Mouse (Mus musculus) forebrain, embryonic 15.5 days (tissue): ENCODE measurements around the gene Gm27021. TPM values are rescaled to one million over a fixed set of nuclear protein-coding genes. Genes with fewer than 3 reads are reported as not detected.

Source experiments
- ATAC-seq: fragments of 200-750 bp; cut with Nextera tagmentation; replicated peaks from 2 replicates; pipeline ENCODE4 v1.8.0; 2017; ENCODE audit warnings: mild to moderate bottlenecking, moderate TSS enrichment, moderate library complexity
- H3K27ac ChIP-seq: fragments of 300-500 bp; sonication (generic); replicated peaks from 2 replicates; pipeline ENCODE4 v1.5.1; 2015; ENCODE audit warnings: mild to moderate bottlenecking, inconsistent platforms
- H3K27me3 ChIP-seq: fragments of 300-500 bp; sonication (generic); 2 replicates; pipeline ENCODE4 v1.6.1; 2015; ENCODE audit warnings: inconsistent platforms
- H3K36me3 ChIP-seq: fragments of 300-500 bp; sonication (generic); 2 replicates; pipeline ENCODE4 v1.6.1; 2015; ENCODE audit warnings: mild to moderate bottlenecking, inconsistent platforms
- H3K4me1 ChIP-seq: fragments of 300-500 bp; sonication (generic); 2 replicates; pipeline ENCODE4 v1.6.1; 2015; ENCODE audit warnings: inconsistent platforms
- H3K4me2 ChIP-seq: fragments of 300-500 bp; sonication (generic); replicated peaks from 2 replicates; pipeline ENCODE4 v1.6.1; 2015; ENCODE audit warnings: mild to moderate bottlenecking, inconsistent platforms
- H3K4me3 ChIP-seq: fragments of 300-500 bp; sonication (generic); 2 replicates; pipeline ENCODE4 v1.5.1; 2015; ENCODE audit warnings: mild to moderate bottlenecking, inconsistent platforms
- H3K9ac ChIP-seq: fragments of 300-500 bp; sonication (generic); replicated peaks from 2 replicates; pipeline ENCODE4 v1.6.1; 2015; ENCODE audit warnings: mild to moderate bottlenecking, inconsistent platforms
- H3K9me3 ChIP-seq: fragments of 300-500 bp; sonication (generic); 2 replicates; pipeline ENCODE4 v1.6.1; 2016; ENCODE audit warnings: inconsistent platforms
- WGBS: fragments of 180-500 bp; shearing (Covaris S2); methylation state at CpG from one replicate; pipeline ENCODE4 v1.1.7; 2015; ENCODE audit warnings: mixed read lengths; 5-methylcytosine and 5-hydroxymethylcytosine counted together
- polyA plus RNA-seq: library from polyadenylated mRNA; unstranded; fragments of >200 nt; fragmentation: Nextera tagmentation; extraction: Ambion mirVana; gene quantifications from 2 replicates; pipeline ENCODE4 v1.2.1, GENCODE M21; 2015

Gm27021 gene
- polyA plus RNA-seq, 1 experiment from 2014 or later, result 6.6 TPM

DNA sequence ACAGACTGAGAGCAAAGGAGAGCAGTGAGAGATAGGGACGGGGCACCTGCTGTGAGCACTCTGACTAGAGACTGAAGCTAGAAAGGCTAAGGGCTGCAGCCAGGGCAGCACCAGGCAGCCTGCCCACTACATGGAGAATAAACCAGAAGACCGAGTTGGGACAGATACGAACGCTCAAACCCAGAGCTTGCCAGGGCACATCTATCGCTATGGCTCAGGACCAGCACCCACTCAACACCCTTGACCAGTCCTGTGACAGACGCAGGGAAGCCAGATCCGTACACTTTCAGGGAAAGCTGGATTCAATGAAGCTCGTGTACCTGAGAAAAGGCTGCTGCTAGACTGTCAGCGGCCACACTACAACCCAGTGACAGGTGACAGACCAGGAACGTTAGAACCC is 82.4 kb downstream of the Gm27021 start:
- no peak overlapping the region for H3K4me2 ChIP-seq
- H3K36me3 ChIP-seq, result peaks cover 9% of the 10 kb centered on the region
- H3K4me1 ChIP-seq, result peaks cover 19% of the 10 kb centered on the region
- H3K27me3 ChIP-seq, result no peaks in the 10 kb centered on the region
- no peak overlapping the region for H3K27ac ChIP-seq
- no peaks in the 10 kb centered on the region for H3K9me3 ChIP-seq
- H3K9ac ChIP-seq, result no peak overlapping the region
- H3K4me3 ChIP-seq, result no peak overlapping the region
- WGBS, result 93% methylated on average over 10 of the region's 10 CpGs
- ATAC-seq, result no peak

DNA sequence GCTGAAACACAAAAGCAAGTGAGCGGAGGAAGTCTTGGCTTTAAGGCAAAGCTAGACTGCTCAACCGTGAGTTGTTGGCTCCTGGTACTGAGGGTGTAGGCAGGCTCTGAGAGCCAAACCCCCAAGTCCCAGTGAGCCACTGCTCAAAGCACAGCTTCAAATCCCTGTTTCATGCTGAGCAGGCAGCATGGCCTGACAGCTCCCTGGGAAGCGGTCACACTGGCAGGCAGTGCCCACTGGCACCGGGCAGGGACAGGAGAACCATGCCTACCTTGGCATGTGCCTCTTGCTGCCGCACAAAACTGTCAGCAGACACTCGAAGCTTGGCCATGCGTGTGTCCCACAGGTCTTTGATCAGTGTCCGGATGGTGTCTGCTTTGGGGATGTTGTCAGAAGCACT is 86.1 kb downstream of the Gm27021 start:
- ATAC-seq, result no peak
- WGBS, result 88% methylated on average over 8 of the region's 8 CpGs
- Histone ChIP-seq H3K9ac (no peak overlapping the region), H3K4me3 (no peak overlapping the region), H3K36me3 (peaks cover 43% of the 10 kb centered on the region), H3K27me3 (no peaks in the 10 kb centered on the region), H3K27ac (0 out of 2 replicates have a peak overlapping the region, but pooled peaks have one; percentile 19), H3K9me3 (no peaks in the 10 kb centered on the region), H3K4me2 (no peak overlapping the region), H3K4me1 (no peaks in the 10 kb centered on the region)

DNA sequence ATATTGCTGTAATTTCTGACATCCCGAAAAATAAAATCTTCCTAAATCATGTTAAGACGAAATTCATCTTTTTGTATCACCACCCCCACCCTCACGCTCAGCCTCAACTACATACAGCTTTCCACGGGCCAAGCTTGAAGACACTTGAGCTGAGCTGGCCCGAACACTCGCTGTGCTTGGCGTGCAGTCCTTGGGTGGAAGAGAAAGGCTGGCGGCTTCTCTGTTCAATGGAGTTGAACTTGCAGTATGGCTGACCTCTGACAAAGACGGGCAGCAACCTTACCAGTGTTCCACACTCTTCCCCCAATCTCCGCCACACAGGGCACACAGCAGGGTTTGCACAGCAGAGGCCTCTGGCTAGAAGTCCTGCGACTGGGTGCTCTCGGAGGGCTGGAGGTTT is 86.5 kb downstream of the Gm27021 start:
- Histone ChIP-seq H3K27me3 (no peaks in the 10 kb centered on the region), H3K9ac (no peak overlapping the region), H3K36me3 (peaks cover 48% of the 10 kb centered on the region), H3K27ac (peak overlapping the region; percentile 19; the same call in 1 of the 2 replicates), H3K4me3 (no peak overlapping the region), H3K4me1 (no peaks in the 10 kb centered on the region), H3K4me2 (no peak overlapping the region), H3K9me3 (no peaks in the 10 kb centered on the region)
- ATAC-seq, result no peak
- 90% methylated on average over 12 of the region's 12 CpGs for WGBS

DNA sequence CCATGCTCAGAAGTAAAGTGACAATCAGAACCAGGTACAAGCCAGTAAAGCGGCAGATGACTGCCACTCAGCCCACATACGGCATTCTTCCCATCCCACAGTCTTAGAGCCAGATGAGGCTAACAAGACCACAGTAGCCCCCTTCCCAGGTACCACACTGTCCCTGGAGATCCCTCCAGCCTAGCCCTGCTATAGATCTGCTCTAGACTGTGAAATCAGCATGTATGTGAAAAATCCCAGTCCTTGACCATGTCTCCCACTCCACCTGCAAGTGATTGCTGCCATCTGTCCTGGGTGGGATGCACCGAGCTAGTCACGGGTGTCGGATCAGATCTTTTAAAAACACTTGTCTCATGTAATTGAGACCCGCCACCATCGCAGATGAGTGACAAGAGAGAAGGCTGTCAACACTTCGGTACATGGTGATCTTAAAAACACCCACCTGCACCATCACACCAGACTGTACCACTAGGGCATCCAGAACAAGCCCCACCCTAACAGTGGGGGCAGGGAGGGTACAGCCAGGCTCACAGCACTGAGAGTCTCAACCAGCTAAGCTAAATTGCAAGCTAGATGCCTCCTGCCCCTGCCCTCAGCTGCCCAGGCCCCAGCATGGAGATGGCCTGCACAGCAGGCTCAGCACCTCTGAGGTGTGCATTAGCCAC is 87.4 kb downstream of the Gm27021 start:
- 0 out of 2 replicates have a peak overlapping the region, but pooled peaks have one; percentile 10 for H3K27ac ChIP-seq
- 83% methylated on average over 8 of the region's 8 CpGs for whole genome bisulfite sequencing
- H3K9ac ChIP-seq, result no peak overlapping the region
- no peak overlapping the region for H3K4me3 ChIP-seq
- H3K27me3 ChIP-seq, result no peaks in the 10 kb centered on the region
- H3K9me3 ChIP-seq, result no peaks in the 10 kb centered on the region
- no peaks in the 10 kb centered on the region for H3K4me1 ChIP-seq
- H3K4me2 ChIP-seq, result no peak overlapping the region
- peaks cover 57% of the 10 kb centered on the region for H3K36me3 ChIP-seq
- ATAC-seq, result no peak

DNA sequence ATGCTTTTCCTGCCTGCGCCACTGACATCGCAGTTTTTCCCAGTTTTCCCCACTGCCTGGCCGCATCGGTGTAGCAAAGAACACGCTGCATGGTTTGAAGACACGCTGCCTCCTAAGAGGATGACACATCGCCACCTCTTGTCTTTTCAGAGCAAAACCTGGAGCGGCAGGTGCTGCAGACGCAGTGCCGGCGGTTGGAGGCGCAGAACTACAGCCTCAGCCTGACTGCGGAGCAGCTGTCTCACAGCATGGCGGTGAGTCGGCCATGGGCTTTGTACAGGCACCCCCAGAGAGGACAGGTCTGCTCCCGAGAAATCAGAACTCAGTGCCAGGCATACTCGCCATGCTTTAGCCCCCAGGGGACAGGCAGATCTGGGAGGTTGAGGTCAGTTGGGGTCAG is 90.1 kb downstream of the Gm27021 start:
- Histone ChIP-seq H3K27me3 (no peaks in the 10 kb centered on the region), H3K9me3 (no peaks in the 10 kb centered on the region), H3K27ac (peak overlapping the region; percentile 11; the same call in 1 of the 2 replicates), H3K4me3 (no peak overlapping the region), H3K4me2 (no peak overlapping the region), H3K9ac (no peak overlapping the region), H3K4me1 (no peaks in the 10 kb centered on the region), H3K36me3 (peaks cover 83% of the 10 kb centered on the region)
- ATAC-seq, result no peak
- WGBS, result 88% methylated on average over 17 of the region's 17 CpGs

DNA sequence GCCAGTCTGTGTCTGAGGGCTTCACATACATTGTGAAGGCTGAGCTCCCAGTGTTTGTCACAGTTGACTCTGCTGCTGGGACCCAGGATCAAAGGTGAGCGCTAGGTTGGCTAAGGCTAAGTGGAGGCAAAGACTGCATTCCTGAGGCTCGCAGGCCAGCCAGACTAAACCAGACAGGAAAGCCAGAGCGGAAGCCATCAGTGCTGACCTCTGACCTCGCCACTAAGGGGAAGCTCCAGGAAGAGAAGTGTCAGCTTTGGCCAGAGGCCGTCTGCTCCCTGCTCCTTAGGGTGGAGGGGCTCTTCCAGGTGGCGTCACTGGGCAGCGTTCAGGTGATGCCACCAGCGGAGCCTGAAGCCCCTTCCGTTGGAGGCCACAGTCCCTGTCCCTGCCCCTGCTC is 92.1 kb downstream of the Gm27021 start:
- H3K36me3 ChIP-seq, result peaks cover 96% of the 10 kb centered on the region

DNA sequence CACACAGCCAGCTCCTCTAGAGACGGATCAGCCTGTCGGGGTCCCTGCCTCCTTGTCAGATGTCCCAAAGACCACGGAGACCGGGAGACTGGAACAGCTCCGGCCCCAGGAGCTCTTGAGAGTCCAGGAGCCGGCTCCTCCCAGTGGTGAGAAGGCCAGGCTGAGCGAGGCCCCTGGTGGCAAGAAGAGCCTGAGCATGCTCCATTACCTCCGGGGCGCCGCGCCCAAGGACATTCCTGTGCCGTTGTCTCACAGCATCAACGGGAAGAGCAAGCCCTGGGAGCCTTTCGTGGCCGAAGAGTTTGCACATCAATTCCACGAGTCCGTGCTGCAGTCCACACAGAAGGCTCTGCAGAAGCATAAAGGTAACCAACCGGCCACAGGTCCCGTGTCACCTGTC is 92.9 kb downstream of the Gm27021 start:
- Histone ChIP-seq H3K36me3 (peaks cover 87% of the 10 kb centered on the region), H3K4me2 (no peak overlapping the region), H3K27me3 (no peaks in the 10 kb centered on the region), H3K4me3 (no peak overlapping the region), H3K27ac (no peak overlapping the region), H3K9ac (no peak overlapping the region), H3K4me1 (peaks cover 8% of the 10 kb centered on the region), H3K9me3 (no peaks in the 10 kb centered on the region)
- WGBS, result 80% methylated on average over 19 of the region's 19 CpGs
- no peak for ATAC-seq

More for the DNA sequence above, 92.1 kb downstream of the Gm27021 start:
- Histone ChIP-seq H3K4me3 (no peak overlapping the region), H3K27me3 (no peaks in the 10 kb centered on the region), H3K9me3 (no peaks in the 10 kb centered on the region), H3K27ac (no peak overlapping the region), H3K4me1 (no peaks in the 10 kb centered on the region), H3K9ac (no peak overlapping the region), H3K4me2 (no peak overlapping the region)
- no peak for ATAC-seq
- WGBS, result 83% methylated on average over 9 of the region's 9 CpGs

DNA sequence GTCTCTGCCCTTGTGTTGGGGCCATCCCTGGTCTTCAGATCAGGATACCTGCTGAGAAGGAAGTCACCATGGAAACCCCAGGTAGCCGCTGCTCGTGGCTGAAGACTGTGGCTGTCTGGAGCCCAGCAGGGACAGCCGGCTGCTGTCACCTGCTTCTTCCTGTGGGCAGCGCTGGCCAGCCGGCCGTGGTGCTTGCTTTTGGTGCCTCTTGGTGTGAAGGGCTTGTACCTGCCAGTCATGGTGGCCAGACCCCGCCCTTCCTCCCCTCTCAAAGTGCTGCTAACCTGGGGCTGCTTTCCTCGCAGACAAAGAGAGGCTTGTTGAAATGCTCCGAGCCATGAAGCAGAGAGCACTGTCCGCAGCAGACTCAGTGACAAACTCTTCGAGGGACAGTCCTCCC is 94.0 kb downstream of the Gm27021 start:
- no peaks in the 10 kb centered on the region for H3K9me3 ChIP-seq
- H3K4me1 ChIP-seq, result peaks cover 8% of the 10 kb centered on the region
- no peak overlapping the region for H3K4me3 ChIP-seq
- peaks cover 90% of the 10 kb centered on the region for H3K36me3 ChIP-seq
- H3K27me3 ChIP-seq, result no peaks in the 10 kb centered on the region
- WGBS, result 60% methylated on average over 11 of the region's 11 CpGs
- ATAC-seq, result no peak
- no peak overlapping the region for H3K4me2 ChIP-seq
- H3K27ac ChIP-seq, result no peak overlapping the region
- no peak overlapping the region for H3K9ac ChIP-seq

DNA sequence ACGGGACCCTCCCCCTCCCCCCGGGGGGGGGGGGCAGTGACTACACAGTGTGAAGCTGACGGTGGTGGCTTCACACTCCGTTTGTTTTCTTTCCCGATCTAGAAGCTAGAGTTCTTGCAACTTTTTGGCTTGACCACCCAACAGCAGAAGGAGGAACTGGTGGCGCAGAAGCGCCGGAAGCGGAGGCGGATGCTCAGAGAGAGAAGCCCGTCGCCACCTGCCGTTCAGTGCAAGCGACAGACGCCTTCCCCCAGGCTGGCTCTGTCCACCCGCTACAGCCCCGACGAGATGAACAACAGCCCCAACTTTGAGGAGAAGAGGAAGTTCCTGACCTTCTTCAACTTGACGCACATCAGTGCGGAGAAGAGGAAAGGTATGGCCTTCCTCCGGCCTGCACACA is 95.3 kb downstream of the Gm27021 start:
- Histone ChIP-seq H3K9me3 (no peaks in the 10 kb centered on the region), H3K27ac (no peak overlapping the region), H3K36me3 (peaks cover 90% of the 10 kb centered on the region), H3K27me3 (no peaks in the 10 kb centered on the region), H3K4me2 (no peak overlapping the region), H3K4me3 (no peak overlapping the region), H3K4me1 (peaks cover 8% of the 10 kb centered on the region), H3K9ac (no peak overlapping the region)
- no peak for ATAC-seq
- WGBS, result 70% methylated on average over 21 of the region's 21 CpGs

DNA sequence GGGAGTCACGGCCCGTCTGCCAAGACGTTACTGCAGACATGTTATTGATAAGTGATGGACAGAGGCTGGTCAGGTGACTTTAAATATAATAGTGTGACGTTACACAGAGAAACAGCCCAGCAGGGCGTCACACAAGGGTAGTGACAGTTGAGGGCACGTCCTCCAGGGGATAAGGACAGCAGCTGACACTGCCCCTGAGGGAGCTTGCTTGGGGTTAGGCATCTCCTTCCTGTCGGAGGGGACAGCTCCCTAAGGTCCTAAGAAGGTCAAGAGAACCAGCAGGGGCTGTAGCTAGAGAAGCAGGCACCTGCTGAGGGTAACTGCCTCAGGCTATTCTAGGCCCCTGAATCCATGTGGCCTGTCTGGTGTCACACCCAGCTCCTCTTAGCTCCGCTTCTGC is 96.3 kb downstream of the Gm27021 start:
- H3K9ac ChIP-seq, result no peak overlapping the region
- H3K4me2 ChIP-seq, result no peak overlapping the region
- H3K27me3 ChIP-seq, result no peaks in the 10 kb centered on the region
- peaks cover 13% of the 10 kb centered on the region for H3K4me1 ChIP-seq
- 84% methylated on average over 8 of the region's 8 CpGs for WGBS
- H3K36me3 ChIP-seq, result peaks cover 88% of the 10 kb centered on the region
- no peak for ATAC-seq
- no peak overlapping the region for H3K4me3 ChIP-seq
- H3K9me3 ChIP-seq, result no peaks in the 10 kb centered on the region
- H3K27ac ChIP-seq, result 0 out of 2 replicates have a peak overlapping the region, but pooled peaks have one; percentile 20

DNA sequence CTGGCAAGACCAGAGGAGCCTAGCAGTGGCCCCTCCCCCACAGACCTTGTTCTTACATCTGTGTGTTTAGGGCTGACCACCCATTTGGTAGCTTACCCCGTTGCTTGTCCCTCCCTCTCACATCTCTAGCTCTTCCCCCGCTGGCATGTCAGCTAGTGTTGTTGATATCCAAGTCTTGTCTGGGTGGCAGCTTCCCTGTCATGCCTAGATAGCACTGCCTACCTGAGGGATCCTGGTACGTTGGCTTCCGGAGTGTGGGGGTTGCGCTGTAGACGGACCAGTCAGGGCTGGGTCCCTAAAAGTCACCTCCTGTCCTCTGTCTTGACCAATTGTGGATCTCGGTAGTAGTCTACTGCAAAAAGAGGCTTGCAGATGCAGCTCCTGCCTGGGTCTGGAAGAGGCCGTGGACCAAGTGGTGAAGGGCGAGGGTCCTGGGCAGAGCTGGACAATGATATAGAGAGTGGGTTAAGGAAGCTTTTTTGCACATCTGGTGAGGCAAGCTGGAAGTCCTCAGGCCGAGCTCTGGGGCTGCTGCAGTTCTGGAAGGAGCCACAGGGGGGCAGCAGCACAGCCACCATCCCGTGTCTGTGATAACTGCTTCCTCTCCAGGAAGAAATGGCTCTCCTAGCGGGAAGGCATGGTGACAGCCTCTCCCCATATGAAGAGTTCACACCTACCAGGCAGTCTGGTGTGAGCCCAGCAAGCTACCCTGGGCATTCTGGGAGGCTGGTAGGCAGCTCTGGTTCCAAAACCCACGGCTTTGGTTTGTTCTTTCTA is 97.8 kb downstream of the Gm27021 start:
- 59% methylated on average over 13 of the region's 13 CpGs for WGBS
- Histone ChIP-seq H3K9me3 (no peaks in the 10 kb centered on the region), H3K9ac (no peak overlapping the region), H3K27ac (peak overlapping the region; percentile 51), H3K27me3 (no peaks in the 10 kb centered on the region), H3K4me3 (no peak overlapping the region), H3K36me3 (peaks cover 73% of the 10 kb centered on the region), H3K4me1 (peaks cover 27% of the 10 kb centered on the region), H3K4me2 (no peak overlapping the region)
- 0 out of 2 replicates have a peak, but pooled peaks have one; percentile 7 for ATAC-seq

DNA sequence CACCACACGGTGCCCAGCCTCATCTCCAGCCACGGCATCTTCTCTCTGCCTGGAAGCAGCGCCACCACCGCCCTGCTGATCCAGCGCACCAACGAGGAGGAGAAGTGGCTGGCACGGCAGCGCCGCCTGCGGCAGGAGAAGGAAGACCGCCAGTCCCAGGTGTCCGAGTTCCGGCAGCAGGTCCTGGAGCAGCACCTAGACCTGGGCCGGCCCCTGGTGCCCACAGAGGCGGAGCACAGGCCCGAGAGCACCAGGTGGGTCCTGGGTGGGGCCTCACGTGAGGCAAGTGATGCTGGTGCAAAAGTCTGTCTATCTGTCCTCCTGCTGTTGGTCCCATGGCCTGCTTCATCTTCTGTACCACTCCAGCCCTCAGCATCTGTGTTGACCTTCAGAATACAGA is 98.8 kb downstream of the Gm27021 start:
- Histone ChIP-seq H3K36me3 (peaks cover 63% of the 10 kb centered on the region), H3K4me2 (no peak overlapping the region), H3K27me3 (no peaks in the 10 kb centered on the region), H3K4me3 (no peak overlapping the region), H3K9me3 (no peaks in the 10 kb centered on the region), H3K4me1 (peaks cover 37% of the 10 kb centered on the region), H3K27ac (no peak overlapping the region), H3K9ac (no peak overlapping the region)
- WGBS, result 94% methylated on average over 17 of the region's 17 CpGs
- ATAC-seq, result no peak
